Mouse (Mus musculus) granulocyte monocyte progenitor cell, adult 5-6 weeks (primary cell): ENCODE data around the gene Fxyd3. TPM values are rescaled to one million over a fixed set of nuclear protein-coding genes. Genes with fewer than 3 reads are reported as not detected.
A peak's percentile ranks its signal among the peaks of the same experiment; 100 is the strongest.

Source experiments
- ATAC-seq: replicated peaks from 2 replicates; pipeline ENCODE4 v1.8.0; 2016; ENCODE audit warnings: mild to moderate bottlenecking, moderate TSS enrichment, inconsistent platforms; ENCODE audit not compliant: poor library complexity, severe bottlenecking
- total RNA-seq, 2 experiments: library from RNA; stranded (forward) in 1 of 2; stranded (reverse) in 1 of 2; fragments of 200-712, 200-1000 nt in 1 of 2; fragments of >200 nt in 1 of 2; fragmentation: Nextera tagmentation in 1 of 2; gene quantifications; 2 replicates each; pipeline ENCODE4 v1.2.3; 2014 to 2017

The Fxyd3 gene
- total RNA-seq, 2 experiments from 2014 or later, result not detected

- peak; percentile 28 for ATAC-seq
Observed at GRCm38 (mm10) chr7:31051321-31052021, 25.0 kb downstream of the Fxyd3 start, which contains the start of gene Fxyd7. TSS of gene Fxyd7 (minus strand) at chr7:31051467.

- ATAC-seq, result no peak
Observed at GRCm38 (mm10) chr7:31050921-31051320, 25.6 kb downstream of the Fxyd3 start.

DNA sequence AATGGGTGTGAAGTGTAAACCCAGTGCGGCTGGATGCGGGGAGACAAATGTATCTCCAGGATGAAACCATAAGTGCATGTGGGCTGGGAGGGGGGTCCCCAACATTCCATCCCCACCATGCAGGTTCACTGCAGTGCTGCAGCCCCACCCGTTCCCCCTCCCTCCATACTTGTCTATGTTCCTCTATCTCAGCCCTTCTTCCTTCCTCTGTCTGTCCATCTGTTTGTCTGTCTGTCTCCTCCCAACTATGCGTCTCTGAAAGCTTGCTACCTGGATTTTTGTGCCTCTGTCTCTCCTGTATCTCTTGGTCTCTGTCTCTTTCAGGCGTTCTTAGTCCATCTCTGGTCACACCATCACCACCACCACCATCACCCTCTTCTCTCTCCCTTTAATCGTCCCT lies 26.0 kb downstream of the Fxyd3 start:
- ATAC-seq, result no peak

GRCm38 (mm10) chr7:31049846-31050281 lies 26.6 kb downstream of the Fxyd3 start:
- peak; percentile 18 for ATAC-seq

GRCm38 (mm10) chr7:31049135-31049845 lies 27.2 kb downstream of the Fxyd3 start:
- ATAC-seq, result no peak

DNA sequence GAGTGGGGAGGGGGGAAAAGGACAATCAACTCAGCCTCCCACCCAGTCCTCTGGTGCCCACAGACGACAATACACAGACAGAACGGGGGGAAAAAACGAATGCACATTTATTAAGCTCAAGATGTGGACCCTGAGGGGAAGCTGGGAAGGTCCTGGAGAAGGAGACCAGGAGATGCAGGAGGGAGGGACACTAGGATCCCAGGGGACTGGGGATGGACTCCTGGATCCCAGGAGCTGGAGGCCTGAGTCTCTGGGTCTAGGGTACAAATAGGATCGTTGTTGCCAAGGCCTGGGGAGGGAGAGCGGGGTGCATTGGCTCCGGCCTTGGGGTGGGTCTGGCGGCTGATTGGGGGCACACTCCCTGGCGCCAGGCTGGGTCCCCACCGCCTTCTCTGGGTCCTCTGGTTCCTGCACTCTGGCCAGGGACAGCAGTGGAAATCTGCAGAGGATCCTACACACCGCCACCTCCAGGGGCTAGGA lies 34.0 kb downstream of the Fxyd3 start, which contains the start of gene Fxyd5:
TSS of gene Fxyd5 (minus strand) at position 51 of the 480 bp plus-strand sequence.
- ATAC-seq, result no peak

- ATAC-seq, result peak; percentile 80
Observed at GRCm38 (mm10) chr7:31041662-31042315, 34.7 kb downstream of the Fxyd3 start.

DNA sequence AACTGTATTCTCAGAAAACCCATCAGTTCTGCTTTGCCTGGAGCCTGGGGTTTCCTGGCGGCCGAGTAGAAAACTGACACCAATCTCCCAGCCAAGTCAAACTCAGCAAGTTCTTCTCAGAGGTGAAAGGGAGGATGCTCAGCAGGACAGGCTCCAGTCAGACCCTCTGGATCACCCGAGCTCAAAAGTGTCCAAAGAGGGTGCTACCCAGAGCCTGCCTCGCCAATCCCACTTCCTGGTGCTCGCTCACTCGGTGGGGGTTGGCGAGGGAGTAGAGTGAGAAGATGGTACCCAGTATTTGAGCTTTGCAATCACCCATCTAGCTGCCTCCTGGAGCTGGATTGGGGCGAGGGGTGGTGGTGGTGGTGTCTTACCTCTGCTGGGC lies 35.5 kb downstream of the Fxyd3 start:
- ATAC-seq, result no peak

DNA sequence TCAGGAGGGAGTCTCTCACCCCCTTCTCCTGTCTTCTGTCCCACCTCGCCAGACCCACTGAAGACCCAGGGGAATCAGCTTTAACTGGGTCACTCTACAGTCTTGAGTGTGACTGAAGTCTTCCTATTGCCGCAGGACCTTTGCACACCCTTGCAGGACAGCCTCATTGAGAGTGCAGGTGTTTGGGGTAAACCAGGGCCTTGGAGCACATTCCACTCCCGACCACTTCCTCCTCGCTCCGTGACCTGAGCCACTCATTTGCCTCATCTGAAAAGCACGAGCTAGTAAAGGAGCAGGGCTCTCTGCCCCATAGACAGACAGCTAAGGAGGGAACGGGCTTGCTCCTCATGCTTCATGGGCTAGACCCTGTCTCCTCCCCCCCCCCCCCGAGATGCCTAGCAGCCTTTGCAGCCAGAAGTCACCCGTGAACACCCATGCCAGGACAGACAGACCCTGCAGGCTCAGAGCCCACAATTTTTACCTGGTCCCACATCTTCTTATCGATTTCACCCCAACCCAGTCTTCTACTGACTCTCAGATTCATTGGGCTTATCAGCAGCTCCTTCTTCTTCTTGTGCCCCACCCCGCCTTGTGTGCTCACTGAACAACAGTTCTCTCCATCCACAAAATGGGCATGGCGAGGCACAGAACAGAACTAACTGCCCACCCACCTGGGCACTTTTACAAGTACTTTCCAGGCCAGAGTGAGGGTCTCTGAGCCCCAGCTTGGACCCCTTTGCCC lies 36.1 kb downstream of the Fxyd3 start:
- ATAC-seq, result no peak

- no peak for ATAC-seq
Observed at GRCm38 (mm10) chr7:31039011-31039410, 37.5 kb downstream of the Fxyd3 start.

DNA sequence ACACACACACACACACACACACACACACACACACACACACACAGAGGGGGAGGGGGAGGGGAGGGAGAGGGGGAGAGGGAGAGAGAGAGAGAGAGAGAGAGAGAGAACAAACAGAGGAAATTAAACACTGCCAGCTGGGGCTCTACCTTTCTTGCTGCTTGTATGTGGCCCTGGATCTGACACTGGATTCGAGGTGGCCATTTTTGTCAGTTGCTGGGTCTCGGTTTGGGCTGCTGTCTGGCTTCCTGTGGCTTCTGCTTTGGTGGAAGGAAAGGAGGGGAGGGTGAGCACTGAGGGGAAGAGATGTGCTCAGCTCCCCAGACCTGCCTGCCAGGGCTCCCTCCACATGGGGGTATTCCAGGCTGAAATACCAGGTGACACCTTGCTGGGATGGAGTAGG lies 38.8 kb downstream of the Fxyd3 start:
- no peak for ATAC-seq

DNA sequence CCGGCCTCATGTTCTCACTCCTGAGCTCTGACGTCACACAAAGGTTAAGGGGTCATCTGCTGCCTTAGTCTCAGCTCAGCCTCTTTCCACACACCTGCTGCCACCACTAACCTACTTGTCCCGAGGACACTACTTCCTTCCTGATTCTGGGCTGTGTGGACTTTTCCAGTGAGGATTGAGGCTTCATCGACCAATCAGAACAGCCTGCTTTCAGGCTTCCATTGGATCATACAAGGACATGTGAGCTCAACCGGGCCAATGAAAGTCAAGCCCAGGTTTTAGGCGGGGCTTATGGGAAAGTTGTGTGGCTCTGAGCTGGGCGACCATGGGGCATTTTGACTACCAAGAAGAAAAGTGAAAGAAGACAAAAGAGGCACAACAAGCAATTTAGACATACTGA lies 39.6 kb downstream of the Fxyd3 start:
- peak; percentile 55 for ATAC-seq

- no peak for ATAC-seq
Observed at GRCm38 (mm10) chr7:31035291-31035690, 41.2 kb downstream of the Fxyd3 start.

DNA sequence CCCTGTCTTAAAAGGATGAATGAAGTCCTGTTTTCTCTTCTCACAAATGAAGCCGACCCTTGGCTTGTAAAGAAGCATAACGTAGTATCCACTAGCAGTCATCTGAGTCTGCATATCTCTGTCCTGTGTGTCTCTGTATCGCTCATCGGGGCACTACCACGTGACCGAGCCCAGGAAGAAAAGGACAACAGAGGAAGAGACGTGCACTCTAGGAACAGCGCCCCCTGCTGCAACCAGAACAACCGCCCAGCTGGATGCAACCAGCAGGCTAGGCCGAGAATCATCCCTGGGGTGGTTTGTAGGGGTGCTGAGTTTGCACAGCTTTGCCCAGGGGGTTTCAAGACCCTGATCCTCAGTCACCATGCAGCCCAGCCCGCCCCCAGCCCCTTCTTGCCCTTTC lies 41.7 kb downstream of the Fxyd3 start:
- ATAC-seq, result no peak

- ATAC-seq, result peak; percentile 68
Observed at GRCm38 (mm10) chr7:31033409-31034165, 42.9 kb downstream of the Fxyd3 start.

DNA sequence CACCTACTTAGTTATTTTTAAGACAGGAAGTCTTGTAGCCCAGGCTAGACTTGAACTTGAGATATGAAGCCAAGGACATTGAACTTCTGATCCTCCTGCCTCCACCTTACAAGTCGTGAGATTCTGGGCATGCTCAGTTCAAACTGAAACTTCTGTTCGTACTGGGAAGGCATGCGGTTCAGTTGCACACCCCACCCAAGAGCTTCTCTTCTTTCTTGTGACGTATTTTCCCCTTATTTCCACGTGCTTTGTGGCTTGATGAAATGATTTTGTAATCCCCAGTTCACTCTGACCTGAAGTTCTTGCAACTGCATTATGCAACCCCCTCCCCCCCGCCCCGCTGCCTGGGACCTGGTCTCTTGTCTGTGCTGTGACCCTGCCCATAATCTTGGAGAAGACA lies 44.8 kb downstream of the Fxyd3 start:
- ATAC-seq, result peak; percentile 70

GRCm38 (mm10) chr7:31030717-31031116 lies 45.8 kb downstream of the Fxyd3 start:
- no peak for ATAC-seq

GRCm38 (mm10) chr7:31028609-31029008 lies 47.9 kb downstream of the Fxyd3 start:
- no peak for ATAC-seq
